Mouse (Mus musculus): ENCODE results near the gene Aptx.

GRCm38 (mm10) chr4:40673526-40673925 is 29.5 kb downstream of the Aptx start:
- TF ChIP-seq CTCF (IDR thresholded peaks at IDR 0.05; ENCODE audit: low read depth, low read length) (no peak), POLR2A (IDR thresholded peaks at IDR 0.05; ENCODE audit: extremely low read depth, insufficient read depth, low read length) (no peak)
